Mouse (Mus musculus): Measurements from ENCODE around the gene Gm49396.

The Gm49396 gene

DNA sequence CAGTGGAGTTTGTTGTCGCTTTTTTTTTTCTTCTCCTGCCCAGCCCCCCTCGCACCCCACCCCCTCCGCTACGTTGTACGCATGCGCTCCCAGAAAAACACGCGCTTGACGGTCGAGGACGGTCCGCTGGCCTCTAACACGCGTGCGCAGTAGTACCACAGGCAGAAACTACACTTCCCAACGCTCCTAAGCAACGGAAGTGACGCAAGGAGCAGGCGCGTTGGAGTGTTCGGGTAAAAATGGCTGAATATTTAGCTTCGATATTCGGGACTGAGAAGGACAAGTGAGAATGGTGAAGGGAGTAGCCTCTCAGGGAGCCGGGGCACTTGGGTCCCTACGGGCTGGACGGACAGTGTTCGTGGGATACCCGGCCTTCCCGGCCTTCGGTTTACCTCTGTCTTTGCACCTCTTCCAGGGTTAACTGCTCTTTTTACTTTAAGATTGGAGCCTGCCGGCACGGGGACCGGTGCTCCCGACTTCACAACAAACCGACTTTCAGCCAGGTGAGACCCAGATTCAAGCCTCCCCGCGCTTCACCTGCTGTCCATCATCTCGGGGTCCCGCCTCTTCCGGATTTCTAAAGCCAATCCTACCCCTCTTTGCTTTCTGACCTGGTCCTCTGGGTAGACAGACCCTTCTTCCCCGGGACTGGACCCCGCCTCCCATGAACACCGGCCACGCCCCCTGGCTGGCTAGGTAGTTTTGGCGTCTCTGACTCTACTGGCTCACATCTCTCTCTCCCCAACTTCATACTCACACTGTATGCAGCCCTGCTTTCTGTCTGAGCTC is at the start of gene Gm49396, which contains the start of the genes U2af1l4 and Psenen:
Gene Gm49396, plus strand, starts transcription at position 228 of the 789 bp plus-strand sequence.
Gene U2af1l4, plus strand, starts transcription at position 185 of the 789 bp plus-strand sequence.
Gene Psenen, minus strand, starts transcription at position 511 of the 789 bp plus-strand sequence.
- peak; percentile 98 for DNase-seq (ENCODE audit: low spot score)

DNA sequence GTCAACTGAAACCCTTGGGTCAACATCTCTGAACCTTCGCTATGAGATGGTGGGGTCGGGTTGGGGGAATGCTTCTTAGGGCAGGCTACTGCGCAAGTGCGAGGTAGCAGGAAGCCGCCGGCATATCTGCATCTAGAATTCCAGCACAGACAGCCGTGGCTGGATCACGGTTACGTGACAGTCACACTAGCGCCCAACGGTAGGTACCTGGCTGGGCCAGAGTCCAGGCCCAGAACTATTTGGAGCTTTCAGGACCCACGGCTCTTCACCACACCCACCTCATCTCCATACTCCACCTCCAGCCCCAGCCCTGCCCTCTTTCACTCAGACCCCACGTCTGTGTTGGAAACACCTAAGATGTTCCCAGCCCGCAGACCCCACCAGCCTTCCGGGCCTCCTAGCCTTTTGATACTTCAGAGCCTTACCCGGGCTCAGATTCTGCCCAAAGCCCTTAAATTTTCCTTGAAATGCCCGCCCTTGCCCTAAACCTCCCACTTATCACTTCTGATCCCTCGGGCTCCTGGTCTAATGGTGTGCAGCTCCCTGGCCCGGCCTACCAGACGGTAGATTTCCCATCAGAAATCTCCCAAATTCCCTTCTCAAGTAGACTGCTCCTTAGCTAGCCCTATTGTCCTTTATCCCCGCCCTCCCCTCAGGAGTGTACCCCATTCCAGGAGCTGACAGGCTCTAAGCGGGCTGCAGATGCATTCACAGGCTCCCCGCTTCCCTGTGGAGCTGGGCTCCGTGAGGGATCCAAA is 48.0 kb upstream of the Gm49396 start:
- no peak for DNase-seq (ENCODE audit: low spot score)

DNA sequence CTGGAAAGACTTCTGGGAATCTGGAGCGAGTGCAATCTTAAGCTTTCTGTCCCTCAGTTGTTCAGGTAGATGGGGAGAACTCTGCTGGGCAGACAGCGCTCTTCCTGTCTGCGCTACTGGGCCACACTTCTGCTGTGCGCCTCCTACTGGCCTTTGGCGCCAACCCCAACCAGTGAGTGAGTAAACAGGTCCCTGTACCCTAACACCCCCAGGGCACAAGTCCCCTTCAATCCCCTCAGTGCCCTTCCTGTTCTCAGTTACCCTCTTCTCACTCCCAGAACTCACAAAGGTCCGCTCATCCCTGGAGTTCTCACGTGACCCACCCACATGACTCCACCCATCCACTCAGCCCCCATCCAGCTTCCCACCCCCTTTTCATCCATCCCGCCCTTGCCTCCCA is 44.8 kb upstream of the Gm49396 start:
- DNase-seq (ENCODE audit: low spot score), result no peak

DNA sequence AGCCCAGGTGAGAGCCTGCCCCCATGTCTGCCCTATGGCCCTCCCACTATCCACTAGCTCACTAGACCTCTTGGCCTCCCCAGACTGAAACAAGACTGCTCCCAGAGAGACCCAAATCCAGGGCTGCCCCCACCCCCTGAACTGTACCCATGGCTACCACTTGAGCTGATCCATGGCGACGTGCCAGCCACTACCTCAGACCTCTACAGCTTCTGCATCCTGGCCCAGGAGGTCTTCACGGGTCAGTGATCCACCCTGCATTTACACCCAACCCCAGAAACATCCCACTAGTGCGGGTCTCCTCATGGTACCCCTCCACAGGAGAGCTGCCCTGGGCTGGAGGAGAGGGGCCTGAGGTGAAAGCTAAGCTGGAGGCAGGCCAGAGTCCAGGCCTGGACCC is 42.7 kb upstream of the Gm49396 start:
- DNase-seq (ENCODE audit: low spot score), result no peak

DNA sequence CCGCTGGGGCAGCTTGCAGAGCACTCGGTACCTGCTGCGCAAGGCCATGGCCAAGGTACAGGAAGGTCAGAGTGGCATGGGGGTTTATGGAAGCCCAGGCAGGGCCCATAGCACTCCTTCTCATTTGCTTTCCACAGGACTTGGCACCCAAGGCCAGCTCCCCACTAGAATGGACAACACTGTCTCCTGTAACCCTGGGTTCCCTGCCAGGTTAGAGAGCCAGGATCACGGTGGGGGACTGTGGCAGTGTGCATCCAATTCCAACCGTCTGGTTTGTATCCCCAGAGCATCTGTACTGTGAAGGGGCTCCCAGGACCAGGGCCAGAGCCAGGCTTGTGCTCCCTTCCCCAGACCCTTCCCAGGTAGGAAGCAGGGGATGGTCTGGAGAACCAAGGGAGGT is 42.3 kb upstream of the Gm49396 start:
- no peak for DNase-seq (ENCODE audit: low spot score)

DNA sequence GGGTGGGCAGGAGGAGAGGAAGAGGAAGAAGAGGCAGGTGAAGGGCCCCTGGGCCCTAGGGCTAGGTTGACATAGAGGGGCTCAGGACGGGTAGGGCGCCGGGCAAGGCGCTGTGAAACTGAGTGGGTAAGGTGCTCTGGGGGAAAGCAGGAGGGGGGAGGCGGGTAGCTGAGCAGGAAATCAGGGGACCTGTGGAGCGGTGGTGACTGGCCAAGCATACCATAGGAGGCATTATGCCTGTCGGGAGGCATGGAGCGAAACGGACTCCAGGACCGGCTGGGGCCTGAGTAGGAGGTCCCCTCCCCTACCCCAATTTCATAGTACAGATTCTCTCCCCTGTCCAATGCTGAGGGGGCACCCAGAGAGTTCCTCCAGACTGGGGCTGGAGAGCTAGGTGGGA is 40.3 kb upstream of the Gm49396 start:
- DNase-seq (ENCODE audit: low spot score), result no peak

DNA sequence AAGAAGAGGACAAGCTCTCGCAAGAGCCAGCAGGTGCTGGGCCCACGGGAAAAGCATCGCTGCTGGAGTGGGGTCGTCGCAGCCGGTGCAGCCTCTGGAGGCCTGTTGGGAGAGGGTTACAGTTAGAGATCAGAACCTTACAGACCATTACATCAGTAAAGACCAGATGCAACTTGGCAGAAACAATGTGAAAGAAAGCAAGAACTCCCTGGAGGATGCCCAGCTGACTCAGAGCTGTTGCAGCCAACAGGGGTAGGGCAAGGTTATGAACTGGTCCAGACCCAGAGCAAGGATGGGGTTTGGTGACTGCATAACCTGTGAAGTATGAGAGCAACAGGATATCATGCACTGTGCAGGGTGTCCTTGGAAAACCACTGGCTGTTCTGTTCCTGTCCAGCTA is 38.7 kb upstream of the Gm49396 start:
- no peak for DNase-seq (ENCODE audit: low spot score)

DNA sequence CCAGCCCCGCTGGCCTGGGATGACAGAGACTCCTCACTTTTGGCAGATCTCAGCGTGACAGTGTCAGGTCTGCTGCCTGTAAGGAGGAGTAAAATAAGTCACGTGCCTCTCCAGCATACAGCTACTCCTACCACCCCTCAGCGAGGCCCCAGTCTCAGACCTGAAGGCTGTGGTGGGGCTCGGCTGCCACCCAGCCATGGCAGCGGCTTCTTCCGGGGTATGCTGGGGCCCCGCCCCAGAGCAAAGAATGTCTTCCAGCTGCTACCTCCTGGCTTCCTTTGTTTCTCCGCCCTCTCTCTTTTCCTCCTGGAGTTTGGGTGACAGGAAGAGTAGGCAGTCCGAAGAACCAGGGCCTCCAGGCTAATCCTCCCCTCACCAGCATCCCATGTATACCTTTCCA is 37.2 kb upstream of the Gm49396 start:
- DNase-seq (ENCODE audit: low spot score), result peak; percentile 31

DNA sequence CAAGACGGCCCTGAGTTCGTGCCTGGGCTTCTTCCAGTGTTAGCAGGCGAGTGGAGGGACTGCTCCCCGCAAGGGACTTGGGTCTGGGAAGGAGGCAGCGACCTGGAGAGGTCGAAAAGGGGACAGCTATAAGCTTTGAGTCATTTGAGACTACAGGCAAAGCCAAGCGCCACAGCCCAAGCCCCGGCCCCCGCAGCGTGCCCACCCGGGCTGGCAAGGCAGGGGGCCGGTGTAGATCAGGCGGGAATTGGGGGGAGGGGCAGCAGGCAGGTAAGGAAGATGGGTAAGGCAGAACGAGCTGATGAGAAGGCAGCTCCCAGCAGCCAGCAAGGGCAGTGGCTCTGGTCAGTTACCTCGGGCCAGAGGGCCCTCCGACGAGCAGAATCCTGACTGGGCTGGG is 36.7 kb upstream of the Gm49396 start:
- no peak for DNase-seq (ENCODE audit: low spot score)

DNA sequence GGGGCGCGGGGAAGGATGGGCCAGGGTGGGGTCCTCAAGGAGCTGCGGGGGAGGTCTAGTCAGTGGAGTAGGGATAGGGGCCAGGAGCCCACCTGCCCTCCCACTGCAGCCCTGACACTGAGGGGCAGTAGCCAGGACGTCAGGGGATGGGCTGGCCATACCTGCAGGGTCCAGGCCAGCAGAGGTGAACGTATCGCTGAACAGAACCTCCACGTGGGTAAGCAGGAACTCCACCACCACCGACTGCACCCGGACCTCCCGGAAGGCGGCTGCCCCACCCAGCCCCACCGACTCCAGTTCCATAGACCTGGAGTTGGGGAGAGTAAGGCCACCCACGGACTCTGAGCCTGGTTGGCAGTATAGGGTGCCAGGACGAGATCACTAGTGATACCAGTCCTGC is 36.2 kb upstream of the Gm49396 start:
- DNase-seq (ENCODE audit: low spot score), result no peak

DNA sequence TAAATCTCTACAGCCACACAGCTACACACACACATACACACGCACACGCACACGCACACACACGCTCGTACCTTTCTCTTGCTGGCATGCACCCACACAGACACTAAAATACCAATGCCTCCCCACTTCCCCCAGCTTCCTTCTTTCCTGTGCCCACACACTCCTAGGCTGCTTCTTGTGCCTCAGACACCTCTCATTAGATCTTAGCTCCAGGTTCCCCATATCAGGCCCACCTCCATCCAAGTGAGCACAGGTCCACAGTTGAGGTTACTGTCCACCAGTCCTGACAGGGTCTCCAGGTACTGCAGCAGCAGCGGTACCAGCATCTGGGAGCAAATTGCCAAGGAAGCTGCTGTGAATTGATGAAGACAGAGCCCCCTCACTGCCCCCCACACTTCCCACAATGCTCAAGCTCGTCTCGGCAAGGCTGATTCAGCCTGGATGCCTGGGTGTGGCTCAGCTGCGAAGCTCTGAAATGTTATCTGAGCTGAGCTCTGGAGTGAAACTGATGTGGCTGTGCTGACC is 31.8 kb upstream of the Gm49396 start:
- no peak for DNase-seq (ENCODE audit: low spot score)

DNA sequence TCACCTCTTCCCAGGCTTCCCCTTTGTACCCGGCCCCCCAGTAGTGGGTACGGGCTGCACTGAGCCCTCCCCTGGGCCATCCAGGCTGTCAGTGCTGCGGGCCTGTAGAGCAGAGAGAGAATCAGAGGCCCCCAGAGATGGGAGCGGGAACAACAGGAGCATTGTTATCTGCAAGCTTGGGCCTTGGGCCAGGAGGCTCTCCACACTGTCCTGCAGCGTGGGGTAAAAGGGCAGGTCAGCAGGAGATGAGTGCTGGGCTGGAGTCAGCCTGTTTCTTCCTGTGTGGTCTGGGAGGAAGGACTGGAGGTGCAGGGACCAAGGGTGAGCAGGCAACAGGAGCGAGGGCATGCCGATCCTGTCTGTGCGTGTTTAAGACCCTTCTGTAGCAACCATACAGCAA is 30.2 kb upstream of the Gm49396 start:
- DNase-seq (ENCODE audit: low spot score), result no peak

DNA sequence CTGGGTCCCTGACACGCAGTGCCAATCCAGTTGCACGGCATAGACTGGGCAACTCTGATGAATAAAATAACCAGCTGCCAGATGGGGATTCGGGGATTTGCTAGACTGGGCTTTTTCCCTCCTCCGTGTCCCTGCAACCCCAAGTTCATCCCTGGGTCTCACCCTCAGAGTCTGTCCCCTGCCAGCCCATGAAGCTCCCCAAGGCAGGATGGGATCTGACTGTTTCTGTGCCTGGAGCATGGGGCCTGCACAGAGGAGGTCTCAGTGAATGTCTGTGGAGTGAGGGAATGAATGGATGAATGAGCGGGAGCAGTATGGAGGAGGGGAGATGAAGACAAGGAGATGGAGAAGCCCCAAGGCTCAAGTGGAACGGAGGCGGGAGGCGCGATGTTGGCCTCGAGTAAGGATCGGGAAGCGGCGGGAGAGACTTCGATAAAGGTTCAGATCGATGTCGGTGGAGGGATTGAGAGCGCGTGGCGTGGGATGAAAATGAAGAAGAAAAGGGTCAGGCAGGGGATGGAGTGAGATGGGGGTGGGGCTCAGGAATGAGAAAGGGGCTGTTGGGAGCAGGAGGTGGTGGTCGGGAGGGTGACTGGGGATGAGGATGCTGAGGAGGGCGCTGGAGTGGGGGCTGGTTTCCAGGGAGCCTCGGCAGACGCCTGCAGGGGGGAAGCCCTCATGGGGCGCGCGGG is 29.1 kb upstream of the Gm49396 start:
- DNase-seq (ENCODE audit: low spot score), result no peak

DNA sequence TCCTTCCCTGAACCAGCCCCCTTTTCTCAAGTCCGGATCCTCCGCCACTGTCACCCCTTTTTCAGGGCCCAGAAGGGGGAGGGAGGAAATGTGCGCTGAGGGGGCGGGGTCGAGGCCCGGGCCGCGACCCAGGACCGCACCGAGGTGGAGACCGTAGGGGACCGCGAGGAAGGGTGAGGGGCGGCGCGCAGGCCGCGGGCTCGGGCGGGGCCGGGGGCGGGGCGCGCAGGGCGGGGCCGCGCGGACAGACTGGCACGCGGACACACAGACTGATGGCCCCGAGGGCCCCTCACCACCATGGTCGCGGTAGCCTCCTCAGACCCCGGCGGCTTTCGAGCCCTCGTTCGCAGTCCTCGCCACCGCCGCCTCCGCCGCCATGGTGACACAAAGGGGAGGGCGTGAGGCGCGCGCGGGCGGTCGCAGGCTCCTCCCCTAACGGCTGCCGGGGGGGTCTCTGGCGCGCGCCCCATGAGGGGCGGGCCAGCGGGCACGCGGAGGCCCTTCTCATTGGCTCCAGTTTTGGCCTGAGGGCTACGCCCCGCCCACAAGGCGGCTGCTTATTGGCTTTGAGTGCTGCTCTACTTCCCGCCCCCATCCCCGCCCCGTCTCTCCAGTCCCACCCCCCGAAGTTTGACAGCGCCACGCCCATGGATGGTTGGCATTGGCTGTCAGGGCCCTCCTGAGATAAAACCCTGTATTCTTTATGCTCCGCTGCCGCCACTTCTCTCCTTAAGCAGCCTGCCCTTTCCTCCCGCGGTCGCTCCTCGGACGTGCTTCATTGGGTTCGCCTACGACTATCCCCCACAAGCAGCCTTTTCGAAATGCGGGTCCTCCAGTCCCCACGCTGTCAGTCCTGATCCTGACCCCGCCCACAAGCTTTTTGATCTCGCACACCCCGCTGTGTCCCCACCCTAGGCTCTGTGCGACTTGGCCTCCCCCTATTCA is 28.2 kb upstream of the Gm49396 start, which contains the start of gene Arhgap33:
Gene Arhgap33, minus strand, starts transcription at position 428 of the 945 bp plus-strand sequence.
- peak; percentile 96 for DNase-seq (ENCODE audit: low spot score)

DNA sequence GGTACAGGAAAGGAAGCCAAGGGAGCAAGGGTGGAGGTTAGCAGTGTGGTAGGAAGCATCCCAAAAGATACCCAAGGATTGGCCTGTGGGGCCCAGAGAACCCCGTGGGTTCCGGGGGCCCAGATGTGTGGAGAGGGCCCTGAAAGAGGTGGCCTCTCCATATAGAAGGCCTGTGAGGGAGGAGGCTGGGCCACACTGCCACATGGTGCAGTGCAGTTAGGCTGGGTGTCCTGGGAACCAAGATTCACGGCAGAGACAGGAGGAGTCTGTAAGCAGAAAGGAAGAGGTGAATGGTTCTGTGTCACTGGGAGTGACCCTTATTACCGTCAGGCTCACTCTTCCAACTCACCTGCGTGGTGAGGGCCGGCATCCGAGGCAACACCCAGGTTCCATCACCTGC is 22.6 kb upstream of the Gm49396 start:
- no peak for DNase-seq (ENCODE audit: low spot score)

DNA sequence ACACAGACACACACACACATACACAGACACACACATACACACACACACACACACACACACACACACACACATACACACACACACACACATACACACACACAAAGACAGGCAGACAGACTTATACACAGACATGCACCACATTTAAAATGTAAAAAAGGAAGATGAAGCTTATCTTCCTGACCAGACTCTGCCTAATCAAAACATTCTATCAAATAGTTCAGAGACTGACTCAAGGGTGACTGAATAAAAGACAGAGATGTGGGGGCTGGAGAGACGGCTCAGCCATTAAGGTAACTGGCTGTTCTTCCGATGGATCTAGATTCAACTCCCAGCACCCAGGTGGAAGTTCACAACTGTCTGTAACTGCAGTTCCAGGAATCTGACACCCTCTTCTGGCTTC is 18.8 kb upstream of the Gm49396 start:
- DNase-seq (ENCODE audit: low spot score), result no peak

DNA sequence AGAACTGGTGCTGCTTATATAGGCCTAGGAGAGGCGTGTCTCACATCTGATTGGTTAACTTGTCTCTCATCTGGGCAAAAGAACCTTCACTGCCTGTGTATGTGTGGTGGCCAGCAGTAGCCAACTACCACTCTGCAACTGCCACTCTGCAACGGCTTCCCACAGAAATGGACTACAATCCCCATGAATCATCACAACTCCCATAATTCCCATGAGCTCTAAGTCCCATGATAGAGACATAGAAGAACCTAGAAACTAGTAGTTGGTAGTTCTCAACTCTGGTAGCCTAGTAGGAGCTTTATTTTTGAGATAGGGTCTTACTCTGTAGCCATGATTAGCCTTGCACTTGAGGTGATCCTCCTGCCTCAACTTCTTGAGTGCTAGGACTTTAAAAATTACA is 13.3 kb upstream of the Gm49396 start:
- no peak for DNase-seq (ENCODE audit: low spot score)

DNA sequence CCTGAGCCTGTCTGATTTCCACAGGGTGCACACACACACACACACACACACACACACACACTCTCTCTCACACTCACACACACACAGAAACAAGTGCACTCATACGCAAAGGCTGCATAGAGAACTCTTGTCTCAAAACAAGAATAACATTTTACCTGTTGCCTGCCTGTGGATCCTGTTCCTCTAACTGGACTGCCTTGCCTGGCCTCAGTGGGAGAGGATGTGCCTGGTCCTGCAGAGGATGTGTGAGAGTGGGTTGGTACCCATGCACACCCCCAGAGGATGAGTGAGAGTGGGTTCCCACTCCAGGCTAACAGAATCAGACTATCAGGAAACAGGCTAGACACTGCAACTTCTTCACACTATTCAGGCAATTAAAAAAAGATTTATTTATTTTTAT is 12.5 kb upstream of the Gm49396 start:
- no peak for DNase-seq (ENCODE audit: low spot score)

DNA sequence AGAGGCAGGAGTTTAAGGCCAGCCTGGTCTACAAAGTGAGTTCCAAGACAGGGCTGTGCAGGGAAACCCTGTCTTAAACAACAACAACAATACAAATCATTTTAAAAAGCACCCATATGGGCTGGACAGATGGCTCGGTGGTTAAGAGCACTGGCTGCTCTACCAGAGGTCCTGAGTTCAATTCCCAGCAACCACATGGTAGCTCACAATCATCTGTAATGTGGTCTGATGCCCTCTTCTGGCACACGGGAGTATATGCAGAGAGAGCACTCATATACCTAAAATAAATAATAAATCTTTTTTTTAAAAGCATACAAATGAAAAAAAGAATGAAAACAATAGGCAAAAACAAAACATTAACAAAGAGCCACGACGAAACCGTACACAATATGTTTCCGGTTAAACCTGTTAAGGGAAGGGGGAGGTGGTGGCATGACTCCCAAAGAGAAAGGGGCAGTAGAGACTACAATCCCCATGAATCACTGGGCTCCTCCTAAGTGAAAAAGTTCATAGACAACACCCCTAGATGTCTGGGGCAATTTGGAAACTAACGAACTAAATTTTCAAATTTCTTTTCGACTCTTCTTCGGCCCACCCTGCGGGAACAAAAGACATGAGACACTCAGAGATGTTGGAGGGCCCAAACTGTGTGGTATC is 11.6 kb upstream of the Gm49396 start:
- DNase-seq (ENCODE audit: low spot score), result peak; percentile 79

DNA sequence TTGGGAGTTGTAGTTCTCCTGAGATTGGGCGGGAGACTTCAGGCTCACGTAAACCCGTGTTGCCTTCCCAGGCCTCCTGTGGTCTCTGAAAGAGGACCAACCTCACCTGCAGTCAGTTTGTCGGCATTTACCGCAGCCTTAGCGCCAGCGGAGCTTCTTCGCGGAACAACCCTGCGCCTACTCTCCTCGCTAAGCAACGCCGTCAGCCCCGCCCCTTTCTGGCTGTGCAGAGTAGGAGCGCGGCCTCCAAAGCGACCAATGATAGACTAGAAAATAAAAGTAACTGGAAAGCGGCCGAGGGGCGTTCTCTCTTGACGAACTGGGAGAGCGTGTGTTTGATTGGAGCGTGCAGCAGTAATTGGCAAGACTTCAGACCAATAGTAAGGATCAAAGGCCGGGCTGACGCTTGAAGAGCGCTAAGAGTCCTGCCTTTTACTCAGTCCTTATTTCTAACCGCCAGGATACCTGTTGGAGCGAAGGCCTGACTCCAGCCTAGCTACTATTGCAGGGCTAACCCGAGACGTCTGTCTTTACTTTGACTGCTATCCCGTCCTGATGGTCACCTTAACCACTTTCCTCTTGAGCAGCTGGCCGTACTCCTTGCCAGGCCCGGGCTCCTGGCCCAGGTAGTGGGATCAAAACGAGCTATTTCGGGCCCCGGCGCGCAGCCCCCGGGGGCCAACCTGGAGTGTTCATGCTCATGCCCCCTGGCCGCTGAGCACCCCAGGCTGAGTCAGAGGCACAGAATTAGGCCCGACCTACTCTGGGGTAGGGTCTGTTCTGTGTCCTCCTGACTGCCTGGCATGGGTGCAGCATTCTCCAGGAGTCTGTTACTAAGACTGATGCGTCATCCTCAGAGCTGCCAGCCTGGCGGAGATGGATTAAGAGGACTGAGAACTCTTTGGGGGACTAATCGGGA is 10.8 kb upstream of the Gm49396 start, which contains the start of the genes Hspb6 and Proser3:
Gene Hspb6, plus strand, starts transcription at position 77 of the 919 bp plus-strand sequence.
Gene Proser3, minus strand, starts transcription at position 198 of the 919 bp plus-strand sequence.
- DNase-seq (ENCODE audit: low spot score), result peak; percentile 98
